Mouse (Mus musculus) T-cell, adult 2 months (primary cell): Measurements from ENCODE around the gene Gulp1.

Experiments
- DNase-seq: peaks from one replicate; pipeline ENCODE4 v3.0.0; 2022; ENCODE audit warnings: low spot score

Gene Gulp1

GRCm38 (mm10) chr1:44551461-44552370, at the start of gene Gulp1:
Gene Gulp1, plus strand, starts transcription at chr1:44551511.
- no peak for DNase-seq

GRCm38 (mm10) chr1:44550261-44550660, 1.1 kb upstream of the Gulp1 start:
- DNase-seq: no peak

- DNase-seq: no peak
Observed at GRCm38 (mm10) chr1:44552371-44552841, 1.1 kb downstream of the Gulp1 start.

- no peak for DNase-seq
Observed at GRCm38 (mm10) chr1:44553166-44553898, 2.0 kb downstream of the Gulp1 start.

DNA sequence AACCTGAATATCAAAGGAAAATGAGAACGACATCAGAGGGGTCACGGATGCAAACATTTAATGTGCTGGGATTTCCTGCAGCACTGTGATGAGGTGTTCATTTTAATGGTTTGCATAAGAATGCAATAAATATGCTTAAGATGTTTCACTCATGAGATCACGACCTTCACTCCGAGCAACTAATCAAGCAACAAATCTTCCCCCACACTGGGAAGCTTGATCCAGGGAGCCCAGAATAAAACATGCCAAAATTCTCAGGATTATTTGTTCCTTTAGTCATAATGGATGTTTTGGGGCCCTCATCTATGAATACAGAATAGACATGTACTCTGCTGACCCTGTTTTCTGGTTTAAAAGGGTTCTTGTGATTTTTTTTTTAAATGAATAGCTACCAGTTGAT, 16.1 kb downstream of the Gulp1 start:
- DNase-seq: no peak

DNA sequence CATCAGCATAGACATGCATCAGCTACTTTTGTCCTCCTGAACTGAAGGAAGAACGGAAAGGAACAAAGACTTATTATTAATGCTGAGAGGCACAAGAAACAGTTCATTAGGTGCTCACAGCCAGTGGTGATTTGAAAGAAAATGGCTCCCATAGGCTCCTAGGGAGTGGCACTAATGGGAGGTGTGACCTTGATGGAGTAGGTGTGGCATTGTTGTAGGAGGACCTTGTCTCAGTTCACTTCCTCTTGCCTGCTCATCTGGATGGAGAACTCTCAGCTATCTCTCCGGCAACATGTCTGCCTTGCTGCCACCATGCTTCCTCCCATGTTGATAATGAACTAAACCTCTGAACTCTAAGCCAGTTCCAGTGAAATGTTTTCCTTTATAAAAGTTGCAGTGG, 17.0 kb downstream of the Gulp1 start:
- DNase-seq: no peak

- DNase-seq: no peak
Observed at GRCm38 (mm10) chr1:44576001-44576400, 24.7 kb downstream of the Gulp1 start.

DNA sequence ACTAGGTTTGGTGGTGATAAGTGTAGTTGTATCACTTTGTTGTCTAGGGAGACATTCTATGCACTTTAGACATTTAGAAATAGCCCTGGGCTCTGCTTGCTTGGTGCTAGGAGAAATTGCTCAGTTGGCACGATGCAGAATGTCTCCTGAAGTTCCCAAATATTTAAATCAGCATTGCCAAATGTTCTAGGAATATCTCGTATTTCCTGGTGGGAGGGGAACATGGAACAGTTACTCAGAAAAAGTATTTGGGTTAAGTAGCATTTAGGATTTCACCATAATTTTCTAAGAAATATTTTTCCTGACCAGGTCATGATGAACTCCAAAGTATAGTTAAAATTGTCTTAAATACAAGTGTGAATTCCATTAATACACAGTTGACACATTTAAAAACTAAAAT, 25.3 kb downstream of the Gulp1 start:
- no peak for DNase-seq

DNA sequence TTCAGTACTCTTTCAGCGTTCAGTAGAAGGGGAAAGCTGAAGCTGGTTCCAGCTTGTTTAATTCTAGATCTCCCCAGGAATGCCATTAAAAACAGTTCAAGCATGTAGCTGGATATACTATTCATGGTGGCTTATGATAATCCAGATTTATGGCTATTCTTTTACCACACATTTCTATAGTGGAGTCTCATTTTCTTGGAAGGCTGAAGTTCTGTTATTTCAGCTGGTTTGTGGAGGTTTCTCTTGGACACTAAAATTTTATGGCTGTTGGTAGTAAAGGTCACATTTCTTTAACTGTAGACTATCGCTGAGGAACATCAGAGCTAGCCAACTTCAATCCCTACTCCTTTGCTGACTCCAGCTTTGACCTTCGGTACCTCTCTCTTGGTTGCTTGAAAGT, 29.1 kb downstream of the Gulp1 start:
- DNase-seq: no peak

DNA sequence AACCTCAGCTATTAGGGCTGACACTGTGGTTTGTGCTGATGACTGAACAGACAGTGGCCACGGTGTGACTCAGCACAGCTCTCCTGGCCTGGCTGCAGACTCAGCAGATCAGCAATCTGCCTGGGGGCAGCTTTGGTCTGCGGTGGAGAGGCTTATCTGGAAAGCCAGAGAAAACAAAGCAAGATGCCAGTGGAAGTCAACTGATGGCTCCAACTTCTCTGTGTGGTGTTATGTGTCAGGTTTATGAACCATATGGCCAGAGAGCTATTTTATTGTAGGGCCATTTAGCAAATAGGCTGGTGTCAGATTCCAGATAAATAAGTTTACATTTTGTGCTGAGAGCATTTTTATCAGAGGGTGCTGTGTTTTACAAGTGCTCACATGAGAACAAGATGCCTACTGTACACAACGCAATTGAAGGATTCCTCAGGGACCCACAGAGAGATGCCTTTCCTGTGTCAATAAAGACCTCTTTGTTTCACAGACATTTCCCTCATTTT, 33.6 kb downstream of the Gulp1 start:
- no peak for DNase-seq

GRCm38 (mm10) chr1:44591742-44592141, 40.4 kb downstream of the Gulp1 start:
- no peak for DNase-seq

- DNase-seq: no peak
Observed at GRCm38 (mm10) chr1:44593109-44593508, 41.8 kb downstream of the Gulp1 start.

DNA sequence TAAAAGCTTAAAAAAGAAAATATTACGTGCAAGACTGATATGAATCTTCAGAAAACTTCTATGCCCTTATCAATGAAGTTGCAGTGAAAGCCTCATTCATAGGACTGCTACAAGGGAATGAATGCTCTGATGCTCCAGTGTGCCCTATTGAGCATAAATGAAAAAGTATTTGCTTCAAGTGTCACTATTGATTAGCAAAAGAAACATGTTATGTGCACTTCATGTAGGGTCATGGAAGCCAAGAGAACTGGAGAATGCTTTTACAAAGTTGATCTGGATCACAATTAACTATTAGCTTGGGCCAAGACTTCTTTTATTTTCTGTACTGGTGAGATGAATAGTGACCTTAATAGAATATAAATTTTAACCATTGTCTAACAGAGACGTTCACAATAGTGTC, 47.0 kb downstream of the Gulp1 start:
- DNase-seq: no peak

- no peak for DNase-seq
Observed at GRCm38 (mm10) chr1:44613294-44614041, 62.2 kb downstream of the Gulp1 start.

- no peak for DNase-seq
Observed at GRCm38 (mm10) chr1:44618751-44619150, 67.4 kb downstream of the Gulp1 start.

- no peak for DNase-seq
Observed at GRCm38 (mm10) chr1:44634481-44634880, 83.2 kb downstream of the Gulp1 start.

DNA sequence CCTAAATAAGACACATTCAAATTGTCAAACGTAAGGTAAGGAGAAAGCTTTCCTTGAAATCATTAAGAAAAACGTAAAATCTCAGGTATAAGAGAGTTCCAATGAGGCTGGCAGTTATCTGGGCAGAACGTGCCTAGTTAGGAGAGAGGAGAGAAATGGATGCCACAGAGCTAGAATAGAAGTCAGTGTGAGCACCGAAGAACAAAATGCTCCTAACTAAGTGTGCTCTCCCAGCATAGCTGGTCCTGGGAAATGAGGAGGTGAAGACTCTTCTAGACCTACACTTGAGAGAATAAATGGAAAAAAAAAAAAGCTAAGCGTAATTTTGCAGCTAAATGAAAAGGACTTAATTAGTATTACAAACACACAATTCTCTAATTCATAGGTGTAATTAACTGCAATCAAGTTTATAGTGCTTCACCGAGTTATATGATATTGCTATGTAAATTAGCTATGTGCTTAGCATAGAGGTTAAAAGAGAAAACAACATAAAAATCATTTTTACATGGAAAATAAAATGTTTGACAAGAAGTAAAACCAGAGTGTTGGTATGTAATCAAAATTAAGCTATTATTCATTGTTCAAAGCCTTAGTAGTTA, 94.5 kb downstream of the Gulp1 start:
- DNase-seq: no peak

- DNase-seq: no peak
Observed at GRCm38 (mm10) chr1:44678974-44679373, 127.7 kb downstream of the Gulp1 start.

- DNase-seq: no peak
Observed at GRCm38 (mm10) chr1:44679415-44679814, 128.1 kb downstream of the Gulp1 start.

- no peak for DNase-seq
Observed at GRCm38 (mm10) chr1:44682556-44682955, 131.2 kb downstream of the Gulp1 start.

- DNase-seq: no peak
Observed at GRCm38 (mm10) chr1:44683723-44684122, 132.4 kb downstream of the Gulp1 start.
